Comparison of ENCODE assay signal across 19 mouse cellular contexts in the genomic region with DNA sequence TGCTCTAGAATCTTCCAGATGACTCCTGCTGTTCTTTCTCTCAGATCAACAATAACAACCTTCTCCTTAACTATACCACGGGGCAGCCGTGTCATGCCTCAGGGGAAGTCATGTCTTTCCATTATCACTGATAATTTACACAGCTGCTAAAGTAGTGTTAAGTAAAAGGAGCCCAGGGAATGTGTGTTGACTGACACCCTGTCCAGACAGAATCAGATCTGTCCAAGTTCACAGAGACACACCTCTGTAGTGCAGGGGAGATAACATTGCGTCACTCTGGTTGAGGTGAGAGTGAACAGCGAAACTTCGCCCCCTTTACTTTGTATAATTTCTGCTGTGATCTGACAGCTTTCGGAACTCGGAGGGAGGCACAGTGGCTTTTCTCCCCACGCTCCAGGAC.
A peak's percentile ranks its signal among the peaks of the same experiment; 100 is the strongest.
DNase-seq lines count a peak whose midpoint lies in the region; ATAC-seq and TF ChIP-seq lines count a peak whose summit lies in the region.
"Had no signal": no experiment of that assay in that cellular context is flagged by ENCODE, and none has a peak within 500 bp of the region (broad histone marks: within the 10 kb centered on the region; RNA-seq: fewer than 3 reads in every experiment).

No protein-coding gene starts in this region.

- H3K27ac ChIP-seq in heart, embryonic 12.5 days (ENCODE audit: poor library complexity, severe bottlenecking) = no peak overlapping the region
- peak overlapping the region; percentile 12; the same call in 1 of the 2 replicates for H3K27ac ChIP-seq in hindbrain, embryonic 12.5 days
- no peak overlapping the region for H3K27ac ChIP-seq in hindbrain, embryonic 14.5 days
- no peak overlapping the region for H3K27ac ChIP-seq in MEL (ENCODE audit: control insufficient read depth, low read depth, low read length)
- H3K27ac ChIP-seq in neural tube, embryonic 15.5 days (replicated peaks) = no peak overlapping the region
- H3K27ac ChIP-seq: embryonic facial prominence, embryonic 12.5 days; left cerebral cortex, adult 2 months had no signal

- intact Hi-C loops in heart, postnatal 10 days (cut with DNase I) = no loop called here

- no peak for ATAC-seq in heart, embryonic 12.5 days (ENCODE audit: insufficient number of reproducible peaks, low FRiP score)
- ATAC-seq in hindbrain, embryonic 12.5 days (ENCODE audit: low FRiP score) = no peak
- ATAC-seq in hindbrain, embryonic 14.5 days (ENCODE audit: low FRiP score) = no peak
- ATAC-seq in neural tube, embryonic 15.5 days (ENCODE audit: low FRiP score) = no peak
- ATAC-seq: forebrain, postnatal 0 days; Patski had no signal

- TF ChIP-seq POLR2A in MEL (IDR thresholded peaks at IDR 0.05; ENCODE audit: control insufficient read depth in 1 of 2, insufficient read depth in 1 of 2, low read depth in 1 of 2, low read length in 2 of 2, poor library complexity in 1 of 2) = no peak

- peak; percentile 44 to 72 for TF ChIP-seq EP300 in MEL (IDR thresholded peaks at IDR 0.05; ENCODE audit: low read depth in 1 of 2, low read length in 2 of 2)

- peak overlapping the region; percentile 39 for H3K4me2 ChIP-seq in heart, embryonic 12.5 days
- no peak overlapping the region for H3K4me2 ChIP-seq in hindbrain, embryonic 12.5 days (replicated peaks)
- no peak overlapping the region for H3K4me2 ChIP-seq in hindbrain, embryonic 14.5 days (replicated peaks)
- no peak overlapping the region for H3K4me2 ChIP-seq in neural tube, embryonic 15.5 days
- H3K4me2 ChIP-seq: embryonic facial prominence, embryonic 12.5 days had no signal

- no peak overlapping the region for H3K9ac ChIP-seq in heart, embryonic 12.5 days
- no peak overlapping the region for H3K9ac ChIP-seq in hindbrain, embryonic 12.5 days
- H3K9ac ChIP-seq in hindbrain, embryonic 14.5 days = no peak overlapping the region
- H3K9ac ChIP-seq in MEL (ENCODE audit: control insufficient read depth, low read depth, low read length, poor library complexity, severe bottlenecking) = no peak overlapping the region
- H3K9ac ChIP-seq in neural tube, embryonic 15.5 days (replicated peaks) = no peak overlapping the region
- H3K9ac ChIP-seq: embryonic facial prominence, embryonic 12.5 days; forebrain, postnatal 0 days had no signal

- no peaks in the 10 kb centered on the region for H3K79me2 ChIP-seq in MEL (ENCODE audit: control insufficient read depth, insufficient read depth, low read length, poor library complexity)

- no peaks in the 10 kb centered on the region for H3K9me3 ChIP-seq in heart, embryonic 12.5 days (replicated peaks)
- no peaks in the 10 kb centered on the region for H3K9me3 ChIP-seq in hindbrain, embryonic 12.5 days (replicated peaks)
- no peaks in the 10 kb centered on the region for H3K9me3 ChIP-seq in hindbrain, embryonic 14.5 days (ENCODE audit: control insufficient read depth, low read length)
- H3K9me3 ChIP-seq in MEL (replicated peaks; ENCODE audit: insufficient read depth, low read length) = no peaks in the 10 kb centered on the region
- H3K9me3 ChIP-seq in neural tube, embryonic 15.5 days (replicated peaks) = no peaks in the 10 kb centered on the region
- H3K9me3 ChIP-seq: embryonic facial prominence, embryonic 12.5 days had no signal

- no peak for TF ChIP-seq RAD21 in MEL (IDR thresholded peaks at IDR 0.05; ENCODE audit: low read depth, low read length)

- no peak for DNase-seq in heart, postnatal 10 days
- DNase-seq in hindbrain, embryonic 14.5 days (ENCODE audit: low spot score) = no peak
- DNase-seq in 416B (ENCODE audit: low read depth) (peak; percentile 27), MEL (ENCODE audit: low read depth, low spot score) (peak; percentile 39)
- DNase-seq: adrenal gland, adult 8-10 months; cerebellum, adult 9-10 months; forebrain, postnatal 0 days; kidney, adult 9 months; kidney, postnatal 25 days; left cerebral cortex, postnatal 4 days; right cerebral cortex, postnatal 25 days; thymus, postnatal 4 days had no signal

- no peaks in the 10 kb centered on the region for H3K36me3 ChIP-seq in heart, embryonic 12.5 days
- no peaks in the 10 kb centered on the region for H3K36me3 ChIP-seq in hindbrain, embryonic 12.5 days
- no peaks in the 10 kb centered on the region for H3K36me3 ChIP-seq in hindbrain, embryonic 14.5 days (replicated peaks; ENCODE audit: control insufficient read depth, insufficient read depth)
- peaks cover 0 to 22% of the 10 kb centered on the region in 2 experiments; a peak in 2 of 4 replicates for H3K36me3 ChIP-seq in MEL (ENCODE audit: control insufficient read depth in 1 of 2, insufficient read depth in 2 of 2, low read length in 2 of 2)
- H3K36me3 ChIP-seq in neural tube, embryonic 15.5 days = no peaks in the 10 kb centered on the region
- H3K36me3 ChIP-seq: embryonic facial prominence, embryonic 12.5 days had no signal

- H3K4me3 ChIP-seq in heart, embryonic 12.5 days = no peak overlapping the region
- no peak overlapping the region for H3K4me3 ChIP-seq in hindbrain, embryonic 12.5 days
- no peak overlapping the region for H3K4me3 ChIP-seq in hindbrain, embryonic 14.5 days (replicated peaks; ENCODE audit: low read length)
- peak overlapping the region; percentile 8 to 19; a peak in 2 of 4 replicates for H3K4me3 ChIP-seq in MEL (ENCODE audit: control insufficient read depth in 1 of 2, insufficient read depth in 1 of 2, low read depth in 2 of 2, low read length in 2 of 2)
- no peak overlapping the region for H3K4me3 ChIP-seq in neural tube, embryonic 15.5 days (replicated peaks)
- H3K4me3 ChIP-seq: embryonic facial prominence, embryonic 12.5 days; erythroblast, embryonic 14.5 days; left cerebral cortex, adult 2 months had no signal

- 20% methylated on average over 8 of the region's 8 CpGs for WGBS in heart, embryonic 12.5 days
- 53% methylated on average over 8 of the region's 8 CpGs for WGBS in hindbrain, embryonic 12.5 days
- WGBS in hindbrain, embryonic 14.5 days = 64% methylated on average over 8 of the region's 8 CpGs
- 65% methylated on average over 8 of the region's 8 CpGs for WGBS in neural tube, embryonic 15.5 days

- no peaks in the 10 kb centered on the region for H3K27me3 ChIP-seq in heart, embryonic 12.5 days (replicated peaks)
- H3K27me3 ChIP-seq in hindbrain, embryonic 12.5 days = no peaks in the 10 kb centered on the region
- H3K27me3 ChIP-seq in hindbrain, embryonic 14.5 days (ENCODE audit: control insufficient read depth, insufficient read depth, low read length) = no peaks in the 10 kb centered on the region
- no peaks in the 10 kb centered on the region for H3K27me3 ChIP-seq in MEL (ENCODE audit: control insufficient read depth in 1 of 2, insufficient read depth in 2 of 2, low read length in 2 of 2)
- no peaks in the 10 kb centered on the region for H3K27me3 ChIP-seq in neural tube, embryonic 15.5 days (replicated peaks)
- H3K27me3 ChIP-seq: embryonic facial prominence, embryonic 12.5 days; Patski had no signal

- no peak for TF ChIP-seq CTCF in MEL (IDR thresholded peaks at IDR 0.05 in 2 of 3, conservative IDR thresholded peaks at IDR 0.05 in 1 of 3; ENCODE audit: control insufficient read depth in 1 of 3, insufficient read depth in 1 of 3, low read depth in 2 of 3, low read length in 3 of 3, poor library complexity in 1 of 3, severe bottlenecking in 1 of 3)

- peaks cover 44% of the 10 kb centered on the region for H3K4me1 ChIP-seq in heart, embryonic 12.5 days (replicated peaks)
- H3K4me1 ChIP-seq in hindbrain, embryonic 12.5 days = peaks cover 32% of the 10 kb centered on the region
- peaks cover 21% of the 10 kb centered on the region for H3K4me1 ChIP-seq in hindbrain, embryonic 14.5 days (replicated peaks; ENCODE audit: control insufficient read depth, insufficient read depth, low read length)
- H3K4me1 ChIP-seq in MEL (ENCODE audit: control insufficient read depth in 1 of 2, insufficient read depth in 2 of 2, low read length in 2 of 2) = peaks cover 23 to 38% of the 10 kb centered on the region in 2 experiments
- peaks cover 29% of the 10 kb centered on the region for H3K4me1 ChIP-seq in neural tube, embryonic 15.5 days

TF ChIP-seq in MEL, 35 proteins besides CTCF, POLR2A, EP300 and RAD21:
- TF ChIP-seq GATA1 (IDR thresholded peaks at IDR 0.05; ENCODE audit: low read depth, low read length) = peak; percentile 58
- TF ChIP-seq ETS1 (IDR thresholded peaks at IDR 0.05; ENCODE audit: low read depth, low read length) = peak; percentile 86
- TF ChIP-seq SIN3A (IDR thresholded peaks at IDR 0.05; ENCODE audit: low read length) = peak; percentile 48; the same call in 1 of the 2 replicates
- TF ChIP-seq TAL1 (IDR thresholded peaks at IDR 0.05; ENCODE audit: low read length) = 0 out of 2 replicates have a peak, but pooled peaks have one; percentile 14
- peak; percentile 77 for TF ChIP-seq TCF12 (IDR thresholded peaks at IDR 0.05; ENCODE audit: low read depth, low read length)
- TF ChIP-seq KAT2A (conservative IDR thresholded peaks at IDR 0.05; ENCODE audit: low read depth, low read length) = no peak
- peak; percentile 12; the same call in 1 of the 2 replicates for TF ChIP-seq BHLHE40 (IDR thresholded peaks at IDR 0.05; ENCODE audit: borderline replicate concordance, low read depth, low read length)
- TF ChIP-seq SMC3 (IDR thresholded peaks at IDR 0.05; ENCODE audit: low read depth, low read length) = no peak
- TF ChIP-seq NRF1 (IDR thresholded peaks at IDR 0.05; ENCODE audit: insufficient read depth, low read depth, low read length, poor library complexity, severe bottlenecking) = no peak
- no peak for TF ChIP-seq CHD1 (IDR thresholded peaks at IDR 0.05; ENCODE audit: low read depth, low read length)
- TF ChIP-seq UBTF (IDR thresholded peaks at IDR 0.05; ENCODE audit: borderline replicate concordance, insufficient read depth, low read depth, low read length) = no peak
- TF ChIP-seq ELF1 (IDR thresholded peaks at IDR 0.05; ENCODE audit: low read depth, low read length) = no peak
- no peak for TF ChIP-seq MAX (IDR thresholded peaks at IDR 0.05; ENCODE audit: low read length)
- no peak for TF ChIP-seq GABPA (IDR thresholded peaks at IDR 0.05; ENCODE audit: low read depth, low read length)
- TF ChIP-seq HCFC1 (IDR thresholded peaks at IDR 0.05; ENCODE audit: low read depth, low read length) = no peak
- peak; percentile 31; the same call in 1 of the 2 replicates for TF ChIP-seq RCOR1 (IDR thresholded peaks at IDR 0.05; ENCODE audit: low read depth, low read length)
- TF ChIP-seq MXI1 (IDR thresholded peaks at IDR 0.05; ENCODE audit: low read depth, low read length) = peak; percentile 51; the same call in 1 of the 2 replicates

Comparison
In these comparisons a context has a peak if more than half of its experiments do, and no peak if none do; other contexts are left out.
1. H3K4me3 ChIP-seq: peak in MEL (2 of 2); none in heart, embryonic 12.5 days (single experiment), hindbrain, embryonic 12.5 days (single experiment), hindbrain, embryonic 14.5 days (single experiment) and neural tube, embryonic 15.5 days (single experiment).
2. DNase-seq: peak in 416B (single experiment) and MEL (single experiment); none in heart, postnatal 10 days (0 of 2) and hindbrain, embryonic 14.5 days (single experiment).